Mouse (Mus musculus) CH12.LX (cell line): Measurements from ENCODE around the gene Ctnna3.

Experiments
- GABPA ChIP-seq: IDR thresholded peaks from 2 replicates; pipeline ENCODE4 v1.6.1; 2012; ENCODE audit warnings: low read depth, low read length, improper control_type of control experiment, inconsistent platforms; ENCODE audit not compliant: insufficient replicate concordance
- NELFE ChIP-seq: IDR thresholded peaks from 2 replicates; pipeline ENCODE4 v1.6.1; 2011; ENCODE audit warnings: low read depth, low read length, improper control_type of control experiment
- TBP ChIP-seq: conservative IDR thresholded peaks from 2 replicates; pipeline ENCODE4 v1.6.1; 2011; ENCODE audit warnings: low read depth, low read length, improper control_type of control experiment
- ZMIZ1 ChIP-seq: IDR thresholded peaks from 2 replicates; pipeline ENCODE4 v1.6.1; 2012; ENCODE audit warnings: low read depth, mild to moderate bottlenecking, inconsistent platforms, low read length, improper control_type of control experiment

DNA sequence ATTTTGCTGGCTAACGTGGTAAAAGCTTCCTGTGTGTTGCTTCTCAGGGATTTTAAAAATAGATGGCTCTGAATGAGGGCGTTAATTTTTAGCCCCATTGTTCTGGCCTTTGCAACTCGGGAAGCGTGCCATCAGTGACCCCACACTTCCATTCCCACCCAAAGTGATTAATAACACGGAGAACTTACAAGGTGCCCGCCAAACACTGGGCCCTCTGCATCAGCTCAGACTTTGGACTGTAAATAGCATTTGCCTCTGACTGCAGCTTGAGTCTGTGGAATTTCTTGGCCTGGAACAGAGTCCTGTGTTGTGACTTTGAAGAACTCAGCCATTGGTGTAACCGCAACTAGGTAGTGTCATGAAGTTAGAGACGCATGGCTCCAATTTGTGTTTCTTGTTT lies 521.0 kb downstream of the Ctnna3 start:
- TF ChIP-seq ZMIZ1, result no peak
- no peak for TF ChIP-seq NELFE
- TF ChIP-seq GABPA, result no peak
- no peak for TF ChIP-seq TBP
